ENCODE assay signal across 9 mouse cellular contexts in the genomic region with DNA sequence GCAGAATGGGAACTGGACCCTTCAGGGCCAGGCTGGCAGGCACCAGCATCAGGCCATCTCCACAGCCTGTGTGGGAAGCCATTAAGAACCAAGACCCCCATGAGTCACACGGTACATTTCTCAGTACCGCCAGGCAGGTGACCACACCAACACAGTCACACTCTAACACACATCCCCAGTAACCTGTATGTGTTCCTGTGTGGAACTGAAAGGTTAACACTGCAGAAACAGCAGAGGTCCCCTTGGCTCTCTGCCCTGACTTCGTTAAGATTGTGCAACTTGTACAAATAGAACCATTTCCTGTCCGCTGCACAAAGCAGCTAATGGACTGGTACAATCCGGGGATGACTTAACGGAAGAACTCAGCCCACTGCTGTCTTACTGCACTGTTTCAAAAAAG. TPM values are rescaled to one million over a fixed set of nuclear protein-coding genes. Genes with fewer than 3 reads are reported as not detected.
A peak's percentile ranks its signal among the peaks of the same experiment; 100 is the strongest.
DNase-seq lines count a peak whose midpoint lies in the region; ATAC-seq lines count a peak whose summit lies in the region.
"Had no signal": no experiment of that assay in that cellular context is flagged by ENCODE, and none has a peak within 500 bp of the region (broad histone marks: within the 10 kb centered on the region; RNA-seq: fewer than 3 reads in every experiment).

No protein-coding gene starts in this region.

- no peak for ATAC-seq in cerebellum, adult (ENCODE audit: insufficient number of reproducible peaks, low FRiP score, low TSS enrichment)
- peak; percentile 74 for ATAC-seq in heart, embryonic 14.5 days (ENCODE audit: insufficient number of reproducible peaks, insufficient read depth, low FRiP score, low read depth)
- ATAC-seq in monocyte, adult 5-6 weeks (replicated peaks; ENCODE audit: insufficient number of reproducible peaks, low FRiP score, low TSS enrichment, poor library complexity, severe bottlenecking), result peak; percentile 52

- H3K36me3 ChIP-seq in heart, embryonic 14.5 days (ENCODE audit: control insufficient read depth, insufficient read depth, low read length), result peaks cover 3% of the 10 kb centered on the region; the same call in 1 of the 2 replicates
- H3K36me3 ChIP-seq: neural tube, embryonic 12.5 days had no signal

- H3K27ac ChIP-seq in heart, embryonic 14.5 days (replicated peaks in 1 of 2; ENCODE audit: control insufficient read depth in 1 of 2, insufficient read depth in 1 of 2, low read depth in 2 of 2, low read length in 2 of 2), result peak overlapping the region; percentile 31 to 90
- H3K27ac ChIP-seq: neural tube, embryonic 12.5 days had no signal

- H3K9me3 ChIP-seq in heart, embryonic 14.5 days (ENCODE audit: control insufficient read depth, low read length), result no peaks in the 10 kb centered on the region

- H3K4me3 ChIP-seq in heart, embryonic 14.5 days (ENCODE audit: control insufficient read depth in 1 of 2, insufficient read depth in 1 of 2, low read depth in 1 of 2, low read length in 2 of 2), result no peak overlapping the region
- H3K4me3 ChIP-seq: neural tube, embryonic 12.5 days had no signal

- 42% methylated on average over 6 of the region's 6 CpGs for WGBS in heart, embryonic 14.5 days

- 0 out of 2 replicates have a peak overlapping the region, but pooled peaks have one; percentile 28 for H3K9ac ChIP-seq in heart, embryonic 14.5 days (ENCODE audit: low read length)
- H3K9ac ChIP-seq: neural tube, embryonic 12.5 days had no signal

- H3K27me3 ChIP-seq in heart, embryonic 14.5 days (ENCODE audit: control insufficient read depth, insufficient read depth, low read length), result no peaks in the 10 kb centered on the region
- H3K27me3 ChIP-seq: neural tube, embryonic 12.5 days had no signal

- peak; percentile 31 for DNase-seq in cerebellum, adult 11-12 months
- DNase-seq in right cerebral cortex, postnatal 4 days, result peak; percentile 26
- DNase-seq in right cerebral cortex, postnatal 25 days, result no peak
- peak; percentile 76 to 86 for DNase-seq in kidney, postnatal 4 days
- DNase-seq in B cell, adult 2 months, result no peak

- H3K4me2 ChIP-seq in heart, embryonic 14.5 days (ENCODE audit: low read length), result peak overlapping the region; percentile 49
- H3K4me2 ChIP-seq: neural tube, embryonic 12.5 days had no signal

- H3K4me1 ChIP-seq in heart, embryonic 14.5 days (ENCODE audit: control insufficient read depth in 2 of 2, insufficient read depth in 2 of 2, low read length in 2 of 2), result peaks cover 41 to 76% of the 10 kb centered on the region in 2 experiments
- H3K4me1 ChIP-seq: neural tube, embryonic 12.5 days had no signal

RNA-seq across cellular contexts. Expression of a gene that starts 21.1 kb away (rescaled TPM):
- 25.8 and 29.0 TPM in 2 replicates for polyA plus RNA-seq in heart, embryonic 14.5 days (2014; fragmentation: Nextera tagmentation; extraction: Ambion mirVana)
- 11.4 to 14.0 TPM (median 12.6 TPM) in 3 replicates for total RNA-seq in monocyte, adult 5-6 weeks (2017)

Comparison
In these comparisons a context has a peak if more than half of its experiments do, and no peak if none do; other contexts are left out.
1. DNase-seq: peak in cerebellum, adult 11-12 months (single experiment), right cerebral cortex, postnatal 4 days (single experiment) and kidney, postnatal 4 days (2 of 2); none in right cerebral cortex, postnatal 25 days (single experiment) and B cell, adult 2 months (0 of 2).